Mouse (Mus musculus) kidney, postnatal 14 days (tissue): ENCODE measurements at regions not wholly inside any gene's neighbourhood (a gene's known extent, or its start where the extent isn't known, plus 50 kb on each side); places are given as distances from the start of the nearest gene placed in this dataset.
A peak's percentile ranks its signal among the peaks of the same experiment; 100 is the strongest.

Source experiments
- DNase-seq: peaks from one replicate; pipeline ENCODE4 v3.0.0; 2022; ENCODE audit warnings: mixed read lengths

DNA sequence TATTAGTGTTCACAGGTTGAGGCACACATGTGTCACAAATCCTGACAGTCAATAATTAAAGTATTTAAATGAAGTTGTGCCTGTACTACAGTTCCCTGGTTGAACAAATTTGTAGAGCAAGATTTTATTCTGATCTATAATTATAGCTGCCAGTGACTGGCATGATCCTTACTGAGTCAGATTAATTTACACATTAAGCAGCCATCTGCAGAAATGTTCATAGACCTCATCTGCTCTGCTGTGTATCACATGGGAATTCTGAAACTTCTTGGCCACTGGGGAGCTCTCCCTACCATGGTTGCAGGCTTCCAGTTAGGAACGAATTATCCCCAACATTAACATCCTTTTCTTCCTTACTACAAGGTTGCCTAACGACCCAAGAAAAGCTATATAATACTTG is 255.6 kb upstream of the Adgrl4 start:
- DNase-seq: no peak

DNA sequence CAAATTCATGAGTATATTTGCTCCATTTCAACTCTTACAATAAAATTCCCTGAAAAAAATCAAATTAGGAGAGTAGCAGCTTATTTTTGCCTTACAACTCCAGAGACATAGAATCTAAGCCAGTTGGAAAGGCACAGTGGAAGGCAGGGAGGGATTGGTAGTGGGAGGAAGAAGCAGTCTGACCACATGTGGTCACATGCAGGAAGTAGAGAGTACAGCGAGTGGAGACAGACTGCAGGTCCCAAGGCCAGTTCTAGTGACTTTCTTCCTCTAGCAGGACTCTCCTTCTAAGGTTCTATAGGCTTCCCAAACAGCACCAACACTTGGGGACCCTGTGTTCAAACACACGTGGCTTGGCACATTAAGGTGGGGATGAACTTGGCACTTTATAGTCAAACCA is 245.6 kb upstream of the Adgrl4 start:
- DNase-seq: no peak

DNA sequence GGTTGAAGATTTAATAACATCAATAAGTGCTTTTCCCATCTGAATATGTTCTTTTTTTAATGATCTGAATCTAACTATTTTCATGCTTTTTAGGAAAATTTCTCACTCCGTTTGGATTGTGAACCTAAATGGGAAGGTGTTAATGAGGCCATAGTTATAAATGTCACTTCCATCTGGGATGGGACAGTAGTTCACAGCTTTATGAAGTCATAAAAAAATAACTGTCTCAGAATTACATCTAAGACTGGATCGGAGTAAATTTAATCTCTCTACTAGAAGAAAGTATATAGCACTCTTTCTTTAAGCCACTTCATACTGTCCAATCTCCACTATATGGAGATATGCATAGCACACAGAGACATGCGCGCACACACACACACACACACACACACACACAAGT is 226.7 kb upstream of the Adgrl4 start:
- DNase-seq: no peak

GRCm38 (mm10) chr3:151216764-151217502 is 220.8 kb upstream of the Adgrl4 start:
- no peak for DNase-seq

- DNase-seq: peak; percentile 5
Observed at GRCm38 (mm10) chr3:151222407-151222806, 215.3 kb upstream of the Adgrl4 start.

- DNase-seq: no peak
Observed at GRCm38 (mm10) chr3:151252458-151252857, 185.2 kb upstream of the Adgrl4 start.

DNA sequence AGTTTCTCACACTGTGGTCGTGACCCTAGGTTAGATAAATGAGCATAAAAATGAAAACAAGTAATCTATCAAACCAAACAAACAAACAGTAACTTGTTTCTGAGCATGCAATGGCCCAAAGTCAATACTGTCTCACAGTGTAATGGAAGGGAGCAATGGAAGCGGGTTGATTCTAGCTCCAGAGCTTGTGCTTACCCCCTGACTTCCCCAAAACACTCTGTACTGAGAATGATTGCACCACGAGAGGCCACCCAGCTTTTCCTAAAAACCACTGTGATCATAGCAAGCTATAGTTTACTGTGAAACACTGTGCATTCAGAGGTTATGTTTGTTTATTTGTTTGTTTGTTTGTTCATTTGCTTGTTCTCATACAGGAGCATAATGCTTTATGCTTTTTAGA is 174.9 kb upstream of the Adgrl4 start:
- DNase-seq: no peak

- DNase-seq: no peak
Observed at GRCm38 (mm10) chr3:151265658-151266057, 172.0 kb upstream of the Adgrl4 start.

DNA sequence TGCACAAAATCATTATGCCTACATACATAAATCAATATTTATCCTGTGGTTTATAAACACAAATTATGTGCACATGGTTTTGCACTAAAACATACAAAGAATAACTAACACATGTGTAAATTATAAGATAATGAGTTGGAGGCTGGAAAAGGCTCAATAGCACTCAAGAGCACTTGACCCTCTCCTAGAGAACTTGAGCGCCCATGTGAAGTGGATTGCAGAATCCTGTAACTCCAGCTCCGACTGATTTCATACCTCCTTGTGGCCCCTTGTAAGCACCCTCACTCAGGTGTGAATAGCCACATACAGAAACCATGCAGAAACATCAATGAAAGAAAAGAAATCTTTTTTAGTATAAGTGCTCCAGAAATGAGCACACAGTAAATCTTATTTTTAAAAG is 168.2 kb upstream of the Adgrl4 start:
- no peak for DNase-seq

DNA sequence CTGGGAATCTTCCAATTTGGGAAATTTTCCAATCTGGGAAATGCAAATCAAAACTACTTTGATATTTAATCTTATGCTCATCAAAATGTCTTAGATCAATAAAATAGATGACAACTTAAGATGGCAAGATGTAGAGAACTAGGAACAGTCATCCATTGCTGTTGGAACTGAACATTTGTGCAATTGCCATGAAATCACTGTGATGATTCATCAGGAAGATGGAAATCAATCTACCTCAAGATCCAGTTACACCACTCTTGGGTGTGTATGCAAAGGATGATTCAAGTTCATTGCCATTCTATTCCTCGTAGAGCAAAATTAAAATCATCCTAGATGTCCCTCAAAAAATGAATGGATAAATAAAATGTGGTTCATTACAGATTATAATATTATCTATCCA is 153.9 kb upstream of the Adgrl4 start:
- no peak for DNase-seq

DNA sequence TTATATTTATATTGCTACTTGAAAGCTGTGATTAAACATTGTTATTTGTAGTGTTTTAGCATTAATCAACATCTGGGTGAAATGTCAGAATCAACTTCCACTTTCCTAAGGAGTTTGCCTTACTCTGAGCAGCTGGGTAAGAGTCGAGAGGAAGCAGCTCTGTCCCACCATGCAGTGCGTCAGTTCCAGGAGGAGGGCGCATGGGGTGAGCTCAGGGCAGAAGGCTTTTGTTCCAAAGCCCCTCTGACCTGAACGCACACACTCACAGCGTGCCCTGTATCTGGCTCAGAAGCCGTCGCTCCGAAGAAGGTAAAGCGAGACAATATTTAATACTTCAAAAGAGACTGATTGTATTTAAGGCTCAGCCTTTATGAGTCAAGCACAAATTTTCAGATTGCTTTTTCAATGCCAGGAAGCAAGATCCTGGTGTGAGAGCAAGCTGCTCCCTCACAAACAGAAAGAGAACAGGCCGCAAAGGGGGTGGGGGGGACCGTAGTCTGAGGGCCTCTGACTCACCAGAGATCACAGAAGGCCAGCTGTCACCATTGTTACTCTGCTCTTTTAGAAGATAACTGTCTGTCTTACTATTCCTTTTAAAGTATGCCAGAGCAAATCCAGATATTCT is 143.6 kb upstream of the Adgrl4 start:
- peak; percentile 58 for DNase-seq

DNA sequence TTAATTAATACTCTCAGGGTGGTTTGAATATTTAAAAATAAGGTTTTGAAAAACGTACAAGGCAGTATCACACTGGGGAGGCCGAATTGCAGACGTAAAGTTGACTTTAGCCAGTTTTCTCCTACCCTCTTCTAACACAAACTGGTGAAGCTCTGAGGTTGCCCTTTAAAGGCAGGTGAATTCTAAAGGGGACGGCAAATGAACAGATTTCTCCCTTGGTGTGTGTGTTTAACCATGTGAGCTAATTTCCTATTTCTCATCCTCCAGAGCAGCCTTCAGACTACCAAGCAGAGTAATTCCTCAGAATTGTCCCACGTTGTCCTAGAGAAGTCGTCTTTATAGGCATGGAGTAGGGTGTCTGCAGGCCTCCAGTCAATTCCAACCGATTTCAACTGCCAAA is 143.1 kb upstream of the Adgrl4 start:
- peak; percentile 1 for DNase-seq

DNA sequence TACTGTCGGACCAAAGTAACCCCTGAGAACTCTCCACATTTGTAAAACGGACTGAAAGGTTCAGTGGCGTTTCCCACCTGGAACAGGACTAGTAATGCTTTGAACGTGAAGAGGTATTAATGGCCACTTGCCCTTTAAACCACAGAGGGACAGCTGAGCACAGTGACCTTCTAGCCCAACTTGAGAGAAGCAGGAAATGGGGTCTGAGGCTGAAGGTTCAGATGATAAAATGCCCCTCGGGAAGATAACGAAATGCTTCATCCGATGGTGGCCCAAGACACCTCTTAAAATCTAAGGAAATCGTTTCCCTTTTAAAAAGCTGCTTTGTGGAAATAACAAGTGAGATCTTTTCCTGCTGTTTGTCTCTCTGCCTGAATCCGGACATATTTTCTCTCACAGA is 142.7 kb upstream of the Adgrl4 start:
- peak; percentile 18 for DNase-seq

GRCm38 (mm10) chr3:151298325-151298724 is 139.4 kb upstream of the Adgrl4 start:
- DNase-seq: peak; percentile 51

GRCm38 (mm10) chr3:151305402-151305801 is 132.3 kb upstream of the Adgrl4 start:
- no peak for DNase-seq

GRCm38 (mm10) chr3:151307975-151308374 is 129.7 kb upstream of the Adgrl4 start:
- no peak for DNase-seq

DNA sequence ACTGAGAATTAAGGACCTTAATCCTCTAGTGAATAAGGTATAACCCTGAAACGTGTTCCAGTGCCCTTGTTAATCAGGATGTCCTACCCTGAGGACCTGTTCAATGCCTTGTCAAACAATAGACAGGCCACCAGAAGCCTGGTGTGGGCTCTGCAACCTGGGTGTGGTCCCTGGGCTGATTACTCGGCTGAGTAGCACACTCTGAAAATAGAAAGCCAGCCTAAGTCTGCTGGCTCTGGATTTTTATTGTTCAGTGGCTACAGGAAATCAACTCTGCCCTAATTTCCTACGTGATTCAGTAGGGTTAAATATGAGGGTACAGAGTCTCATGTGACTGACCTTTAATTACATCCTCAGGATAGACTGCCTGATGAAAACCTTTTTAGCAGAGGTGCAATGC is 113.9 kb upstream of the Adgrl4 start:
- peak; percentile 56 for DNase-seq

GRCm38 (mm10) chr3:151329801-151330200 is 107.9 kb upstream of the Adgrl4 start:
- no peak for DNase-seq

DNA sequence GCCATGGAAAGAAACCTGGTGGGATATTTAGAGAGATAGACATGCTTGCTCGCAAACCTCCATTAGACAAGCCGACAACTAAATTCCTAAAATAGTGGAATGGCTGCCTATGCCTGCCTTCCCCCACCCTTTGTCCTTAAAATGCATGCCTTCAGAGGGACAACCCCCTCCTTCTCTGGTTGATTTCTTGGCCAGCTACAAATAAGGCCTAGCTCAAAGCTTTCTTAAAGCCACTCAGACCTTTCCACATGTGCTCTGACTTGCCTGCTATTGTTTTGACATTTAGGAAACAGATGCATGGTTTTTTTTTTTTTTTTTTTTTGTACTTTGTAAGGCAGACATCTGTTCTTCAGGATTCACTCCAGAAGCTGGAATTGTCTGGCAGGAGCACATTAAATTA is 105.8 kb upstream of the Adgrl4 start:
- DNase-seq: no peak

GRCm38 (mm10) chr3:151332317-151332687 is 105.4 kb upstream of the Adgrl4 start:
- DNase-seq: no peak

- no peak for DNase-seq
Observed at GRCm38 (mm10) chr3:151332688-151333452, 104.8 kb upstream of the Adgrl4 start.

GRCm38 (mm10) chr3:151333867-151334341 is 103.8 kb upstream of the Adgrl4 start:
- no peak for DNase-seq

- no peak for DNase-seq
Observed at GRCm38 (mm10) chr3:151351481-151352090, 86.1 kb upstream of the Adgrl4 start.
